Comparison of ENCODE assay signal across 11 mouse cellular contexts in genomic region chr8:103270815-103271553, GRCm38 (mm10).
A peak's percentile ranks its signal among the peaks of the same experiment; 100 is the strongest.
DNase-seq lines count a peak whose midpoint lies in the region; ATAC-seq lines count a peak whose summit lies in the region.
"Had no signal": no experiment of that assay in that cellular context is flagged by ENCODE, and none has a peak within 500 bp of the region (broad histone marks: within the 10 kb centered on the region; RNA-seq: fewer than 3 reads in every experiment).

No protein-coding gene starts in this region.

- H3K9me3 ChIP-seq in midbrain, embryonic 12.5 days: no peaks in the 10 kb centered on the region
- H3K9me3 ChIP-seq in midbrain, embryonic 14.5 days (ENCODE audit: control insufficient read depth, low read length): no peaks in the 10 kb centered on the region
- no peaks in the 10 kb centered on the region for H3K9me3 ChIP-seq in embryonic facial prominence, embryonic 15.5 days (replicated peaks)
- H3K9me3 ChIP-seq in limb, embryonic 12.5 days: no peaks in the 10 kb centered on the region
- H3K9me3 ChIP-seq: stomach, embryonic 15.5 days had no signal

- no peak for DNase-seq in midbrain, embryonic 14.5 days
- no peak for DNase-seq in MN1 (ENCODE audit: low spot score)
- no peak for DNase-seq in cerebellum, postnatal 4 days (ENCODE audit: low spot score in 2 of 2)
- DNase-seq in c-Kit-positive CD71-positive TER-119-positive erythroid progenitor cells, embryonic 14.5 days (ENCODE audit: low spot score): no peak
- DNase-seq: adrenal gland, adult 2 months; cerebellum, adult 8-10 months; kidney, postnatal 25 days had no signal

- H3K4me1 ChIP-seq in midbrain, embryonic 12.5 days: peaks cover 20% of the 10 kb centered on the region
- H3K4me1 ChIP-seq in midbrain, embryonic 14.5 days (ENCODE audit: control insufficient read depth, insufficient read depth, low read length): 0 out of 2 replicates have a peak, but pooled peaks cover 5% of the 10 kb centered on the region
- peaks cover 33% of the 10 kb centered on the region for H3K4me1 ChIP-seq in embryonic facial prominence, embryonic 15.5 days
- peaks cover 37% of the 10 kb centered on the region for H3K4me1 ChIP-seq in limb, embryonic 12.5 days (replicated peaks)
- H3K4me1 ChIP-seq: stomach, embryonic 15.5 days had no signal

- 30% methylated on average over 9 of the region's 9 CpGs for WGBS in midbrain, embryonic 12.5 days
- 38% methylated on average over 9 of the region's 9 CpGs for WGBS in midbrain, embryonic 14.5 days
- WGBS in embryonic facial prominence, embryonic 15.5 days: 22% methylated on average over 9 of the region's 9 CpGs
- WGBS in limb, embryonic 12.5 days: 15% methylated on average over 9 of the region's 9 CpGs

- no peak overlapping the region for H3K27ac ChIP-seq in midbrain, embryonic 12.5 days (replicated peaks)
- H3K27ac ChIP-seq in midbrain, embryonic 14.5 days (replicated peaks; ENCODE audit: low read depth, low read length): no peak overlapping the region
- peak overlapping the region; percentile 93 for H3K27ac ChIP-seq in embryonic facial prominence, embryonic 15.5 days (replicated peaks)
- H3K27ac ChIP-seq in limb, embryonic 12.5 days: peak overlapping the region; percentile 92
- H3K27ac ChIP-seq: stomach, embryonic 15.5 days had no signal

- peak; percentile 50; the same call in 1 of the 2 replicates for ATAC-seq in midbrain, embryonic 12.5 days (ENCODE audit: low FRiP score, low read depth)
- ATAC-seq in midbrain, embryonic 14.5 days (ENCODE audit: low FRiP score, low TSS enrichment): no peak
- peak; percentile 73; the same call in 1 of the 2 replicates for ATAC-seq in embryonic facial prominence, embryonic 15.5 days (ENCODE audit: insufficient number of reproducible peaks, low FRiP score, low TSS enrichment, low read depth)
- ATAC-seq in limb, embryonic 12.5 days (ENCODE audit: insufficient number of reproducible peaks, insufficient read depth, low FRiP score, low TSS enrichment, low read depth): peak; percentile 73

- no peak overlapping the region for H3K4me3 ChIP-seq in midbrain, embryonic 12.5 days
- no peak overlapping the region for H3K4me3 ChIP-seq in midbrain, embryonic 14.5 days (replicated peaks; ENCODE audit: low read depth, low read length)
- H3K4me3 ChIP-seq in embryonic facial prominence, embryonic 15.5 days (replicated peaks): no peak overlapping the region
- H3K4me3 ChIP-seq in limb, embryonic 12.5 days (replicated peaks): no peak overlapping the region
- H3K4me3 ChIP-seq: stomach, embryonic 15.5 days had no signal

- H3K9ac ChIP-seq in midbrain, embryonic 12.5 days (replicated peaks): no peak overlapping the region
- no peak overlapping the region for H3K9ac ChIP-seq in midbrain, embryonic 14.5 days (replicated peaks; ENCODE audit: low read length)
- H3K9ac ChIP-seq in embryonic facial prominence, embryonic 15.5 days: no peak overlapping the region
- H3K9ac ChIP-seq in limb, embryonic 12.5 days (replicated peaks): no peak overlapping the region; the same call in 1 of the 2 replicates
- H3K9ac ChIP-seq: stomach, embryonic 15.5 days had no signal

- H3K27me3 ChIP-seq in midbrain, embryonic 12.5 days: no peaks in the 10 kb centered on the region
- H3K27me3 ChIP-seq in midbrain, embryonic 14.5 days (ENCODE audit: control insufficient read depth, insufficient read depth, low read length): no peaks in the 10 kb centered on the region
- no peaks in the 10 kb centered on the region for H3K27me3 ChIP-seq in embryonic facial prominence, embryonic 15.5 days
- no peaks in the 10 kb centered on the region for H3K27me3 ChIP-seq in limb, embryonic 12.5 days
- H3K27me3 ChIP-seq: stomach, embryonic 15.5 days had no signal

- no peak overlapping the region for H3K4me2 ChIP-seq in midbrain, embryonic 12.5 days (replicated peaks)
- no peak overlapping the region for H3K4me2 ChIP-seq in midbrain, embryonic 14.5 days (ENCODE audit: low read length)
- peak overlapping the region; percentile 6; the same call in 1 of the 2 replicates for H3K4me2 ChIP-seq in embryonic facial prominence, embryonic 15.5 days (replicated peaks)
- H3K4me2 ChIP-seq in limb, embryonic 12.5 days: peak overlapping the region; percentile 11; the same call in 1 of the 2 replicates
- H3K4me2 ChIP-seq: stomach, embryonic 15.5 days had no signal

- no peaks in the 10 kb centered on the region for H3K36me3 ChIP-seq in midbrain, embryonic 12.5 days
- H3K36me3 ChIP-seq in midbrain, embryonic 14.5 days (ENCODE audit: control insufficient read depth, insufficient read depth, low read length): no peaks in the 10 kb centered on the region
- no peaks in the 10 kb centered on the region for H3K36me3 ChIP-seq in embryonic facial prominence, embryonic 15.5 days
- no peaks in the 10 kb centered on the region for H3K36me3 ChIP-seq in limb, embryonic 12.5 days
- H3K36me3 ChIP-seq: stomach, embryonic 15.5 days had no signal

Comparison
In these comparisons a context has a peak if more than half of its experiments do, and no peak if none do; other contexts are left out.
1. H3K27ac ChIP-seq: peak in embryonic facial prominence, embryonic 15.5 days (single experiment) and limb, embryonic 12.5 days (single experiment); none in midbrain, embryonic 12.5 days (single experiment) and midbrain, embryonic 14.5 days (single experiment).
2. H3K4me2 ChIP-seq: peak in embryonic facial prominence, embryonic 15.5 days (single experiment) and limb, embryonic 12.5 days (single experiment); none in midbrain, embryonic 12.5 days (single experiment) and midbrain, embryonic 14.5 days (single experiment).